Mouse (Mus musculus): ENCODE data around the gene Clec2l. TPM values are rescaled to one million over a fixed set of nuclear protein-coding genes. Genes with fewer than 3 reads are reported as not detected.

Gene Clec2l
- polyA plus RNA-seq, 1 experiment from 2014 or later = 2.9 TPM

GRCm38 (mm10) chr6:38719229-38719628 is 56.4 kb downstream of the Clec2l start:
- Histone ChIP-seq H3K9me3 (replicated peaks) (no peaks in the 10 kb centered on the region), H3K27ac (replicated peaks) (no peak overlapping the region), H3K36me3 (peaks cover 60% of the 10 kb centered on the region), H3K9ac (no peak overlapping the region), H3K27me3 (no peaks in the 10 kb centered on the region), H3K4me3 (replicated peaks) (no peak overlapping the region), H3K4me1 (no peaks in the 10 kb centered on the region), H3K4me2 (replicated peaks) (no peak overlapping the region)
- 56% methylated on average over 6 of the region's 6 CpGs for WGBS
- no peak for ATAC-seq (ENCODE audit: insufficient number of reproducible peaks, low FRiP score, low TSS enrichment, low read depth)

GRCm38 (mm10) chr6:38721361-38721760 is 58.5 kb downstream of the Clec2l start:
- H3K4me2 ChIP-seq (replicated peaks) = no peak overlapping the region
- no peak overlapping the region for H3K4me3 ChIP-seq (replicated peaks)
- H3K27ac ChIP-seq (replicated peaks) = no peak overlapping the region
- no peaks in the 10 kb centered on the region for H3K27me3 ChIP-seq
- H3K36me3 ChIP-seq = peaks cover 40% of the 10 kb centered on the region
- H3K4me1 ChIP-seq = no peaks in the 10 kb centered on the region
- H3K9ac ChIP-seq = no peak overlapping the region
- no peak for ATAC-seq (ENCODE audit: insufficient number of reproducible peaks, low FRiP score, low TSS enrichment, low read depth)
- no peaks in the 10 kb centered on the region for H3K9me3 ChIP-seq (replicated peaks)
- WGBS = 61% methylated on average over 1 of the region's 1 CpGs

- Histone ChIP-seq H3K9ac (no peak overlapping the region), H3K4me3 (replicated peaks) (no peak overlapping the region), H3K4me1 (no peaks in the 10 kb centered on the region), H3K27ac (replicated peaks) (no peak overlapping the region), H3K4me2 (replicated peaks) (no peak overlapping the region), H3K36me3 (peaks cover 27% of the 10 kb centered on the region), H3K27me3 (no peaks in the 10 kb centered on the region), H3K9me3 (replicated peaks) (no peaks in the 10 kb centered on the region)
- WGBS = 91% methylated on average over 3 of the region's 3 CpGs
- ATAC-seq (ENCODE audit: insufficient number of reproducible peaks, low FRiP score, low TSS enrichment, low read depth) = no peak
Measured at GRCm38 (mm10) chr6:38725515-38725914, 62.6 kb downstream of the Clec2l start.

Other genes with a start within 250 kb of the Clec2l start
- 14.9 and 17.0 TPM in 2 replicates for gene Ubn2, start 229.1 kb upstream of the Clec2l start, polyA plus RNA-seq (2015; fragmentation: Nextera tagmentation; extraction: Ambion mirVana)
- 80.9 and 93.2 TPM in 2 replicates for gene Fmc1, start 129.6 kb upstream of the Clec2l start, polyA plus RNA-seq (2015; fragmentation: Nextera tagmentation; extraction: Ambion mirVana)
- 41.4 and 48.0 TPM in 2 replicates for gene Luc7l2, start 111.7 kb upstream of the Clec2l start, polyA plus RNA-seq (2015; fragmentation: Nextera tagmentation; extraction: Ambion mirVana)
- gene Klrg2, start 25.8 kb upstream of the Clec2l start, polyA plus RNA-seq (2015; fragmentation: Nextera tagmentation; extraction: Ambion mirVana) = 3.0 and 4.0 TPM in 2 replicates
- gene Tbxas1, start 212.3 kb downstream of the Clec2l start, polyA plus RNA-seq (2015; fragmentation: Nextera tagmentation; extraction: Ambion mirVana) = 2.5 and 2.6 TPM in 2 replicates
- 13.5 and 13.9 TPM in 2 replicates for gene Hipk2, start 213.1 kb downstream of the Clec2l start, polyA plus RNA-seq (2015; fragmentation: Nextera tagmentation; extraction: Ambion mirVana)

All from embryonic facial prominence, embryonic 15.5 days (tissue).